Mouse (Mus musculus): ENCODE measurements around the gene Oat. TPM values are rescaled to one million over a fixed set of nuclear protein-coding genes. Genes with fewer than 3 reads are reported as not detected.

The Oat gene
- polyA plus RNA-seq, 1 experiment from 2014 or later = 214 TPM

DNA sequence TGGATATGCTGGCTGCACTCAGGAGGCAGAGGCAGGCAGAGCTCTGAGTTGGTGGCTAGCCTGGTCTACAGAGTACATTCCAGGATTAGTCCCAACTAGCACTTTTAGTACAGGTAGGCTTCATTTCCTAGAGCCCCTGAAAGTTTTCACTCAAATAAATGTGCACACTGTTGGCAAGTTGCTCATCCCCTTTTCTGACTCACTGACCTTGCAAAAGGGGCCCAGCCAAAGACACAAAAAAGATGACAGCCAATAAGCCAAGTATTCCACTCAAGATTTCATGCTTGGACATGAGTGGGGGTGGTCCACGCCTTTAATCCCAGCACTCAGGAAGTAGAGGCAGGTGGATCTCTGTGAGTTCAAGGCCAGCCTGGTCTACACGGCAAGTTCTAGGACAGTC, 5.2 kb upstream of the Oat start:
- Histone ChIP-seq H3K36me3 (ENCODE audit: insufficient read depth, low read length) (no peaks in the 10 kb centered on the region), H3K9ac (replicated peaks; ENCODE audit: low read depth) (no peak overlapping the region), H3K4me3 (ENCODE audit: low read depth, low read length) (no peak overlapping the region), H3K4me1 (ENCODE audit: insufficient read depth, low read depth, low read length) (no peaks in the 10 kb centered on the region), H3K27ac (ENCODE audit: low read length) (no peak overlapping the region), H3K4me2 (replicated peaks; ENCODE audit: low read depth, low read length) (no peak overlapping the region), H3K9me3 (ENCODE audit: low read length) (no peaks in the 10 kb centered on the region), H3K27me3 (replicated peaks; ENCODE audit: insufficient read depth, low read length) (no peaks in the 10 kb centered on the region)
- WGBS = 93% methylated on average over 2 of the region's 2 CpGs
- TF ChIP-seq CTCF (IDR thresholded peaks at IDR 0.05) (no peak), EP300 (IDR thresholded peaks at IDR 0.05) (no peak)
- no peak for ATAC-seq
- DNase-seq (ENCODE audit: low spot score) = no peak

DNA sequence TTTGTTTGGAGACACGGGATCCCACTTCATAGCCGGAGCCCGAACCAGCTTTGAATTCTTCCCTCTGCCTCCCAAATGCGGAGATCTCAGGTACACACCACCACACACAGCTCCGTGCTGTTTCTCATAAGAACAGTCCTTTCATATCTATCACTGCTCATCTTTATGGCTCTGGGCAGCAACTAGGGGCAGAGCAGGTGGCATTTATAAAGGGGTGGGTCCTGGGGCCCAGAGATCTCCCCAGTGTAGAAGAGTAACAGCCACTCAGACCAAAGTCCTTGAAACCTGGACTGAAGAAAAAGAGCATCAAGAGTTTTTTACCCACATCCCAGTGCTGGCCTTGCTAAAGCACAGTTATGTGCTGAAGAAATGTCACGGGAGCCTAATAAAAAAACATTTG, 4.3 kb upstream of the Oat start:
- no peaks in the 10 kb centered on the region for H3K9me3 ChIP-seq (ENCODE audit: low read length)

DNA sequence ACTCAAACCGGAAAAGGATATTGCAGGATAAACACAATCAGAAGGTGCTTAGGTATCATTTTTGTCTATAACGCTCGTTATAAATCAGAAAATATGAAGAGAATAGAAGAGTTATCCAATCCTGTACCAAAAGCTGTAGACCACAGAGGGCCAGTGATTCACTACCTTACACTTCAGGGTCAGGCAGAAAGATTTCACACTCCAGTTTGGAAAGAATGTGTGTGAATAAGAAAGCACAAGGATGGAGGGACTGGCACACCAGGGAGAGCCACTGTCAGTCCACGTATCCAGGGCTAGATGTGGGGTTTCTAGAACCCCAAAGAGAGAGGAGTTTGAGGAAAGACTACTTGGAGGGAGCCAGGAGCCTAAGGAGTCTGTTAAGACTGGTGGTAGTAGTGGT, 693 bp upstream of the Oat start:
- 43% methylated on average over 4 of the region's 4 CpGs for WGBS
- no peaks in the 10 kb centered on the region for H3K36me3 ChIP-seq (ENCODE audit: insufficient read depth, low read length)
- no peaks in the 10 kb centered on the region for H3K9me3 ChIP-seq (ENCODE audit: low read length)
- H3K27me3 ChIP-seq (replicated peaks; ENCODE audit: insufficient read depth, low read length) = no peaks in the 10 kb centered on the region
- H3K9ac ChIP-seq (replicated peaks; ENCODE audit: low read depth) = no peak overlapping the region
- ATAC-seq (no peak), DNase-seq (ENCODE audit: low spot score) (no peak)
- no peak overlapping the region for H3K4me3 ChIP-seq (ENCODE audit: low read depth, low read length)
- H3K27ac ChIP-seq (ENCODE audit: low read length) = no peak overlapping the region
- TF ChIP-seq EP300 (IDR thresholded peaks at IDR 0.05) (no peak), CTCF (IDR thresholded peaks at IDR 0.05) (no peak)
- H3K4me1 ChIP-seq (ENCODE audit: insufficient read depth, low read depth, low read length) = peaks cover 7% of the 10 kb centered on the region; the same call in 1 of the 2 replicates
- H3K4me2 ChIP-seq (replicated peaks; ENCODE audit: low read depth, low read length) = peak overlapping the region; percentile 74

More for the DNA sequence above, 4.3 kb upstream of the Oat start:
- no peak overlapping the region for H3K4me2 ChIP-seq (replicated peaks; ENCODE audit: low read depth, low read length)
- no peaks in the 10 kb centered on the region for H3K4me1 ChIP-seq (ENCODE audit: insufficient read depth, low read depth, low read length)
- DNase-seq (ENCODE audit: low spot score) (no peak), ATAC-seq (no peak)
- H3K4me3 ChIP-seq (ENCODE audit: low read depth, low read length) = no peak overlapping the region
- no peak overlapping the region for H3K27ac ChIP-seq (ENCODE audit: low read length)
- no peak overlapping the region for H3K9ac ChIP-seq (replicated peaks; ENCODE audit: low read depth)
- no peaks in the 10 kb centered on the region for H3K36me3 ChIP-seq (ENCODE audit: insufficient read depth, low read length)
- WGBS = 59% methylated on average over 6 of the region's 6 CpGs
- TF ChIP-seq CTCF (IDR thresholded peaks at IDR 0.05) (no peak), EP300 (IDR thresholded peaks at IDR 0.05) (no peak)
- no peaks in the 10 kb centered on the region for H3K27me3 ChIP-seq (replicated peaks; ENCODE audit: insufficient read depth, low read length)

- 0% methylated on average over 13 of the region's 13 CpGs for WGBS
- TF ChIP-seq CTCF (IDR thresholded peaks at IDR 0.05) (peak; percentile 68), EP300 (IDR thresholded peaks at IDR 0.05) (no peak; the same call in 1 of the 2 replicates)
- Histone ChIP-seq H3K27ac (ENCODE audit: low read length) (peak overlapping the region; percentile 99), H3K9me3 (ENCODE audit: low read length) (no peaks in the 10 kb centered on the region), H3K4me1 (ENCODE audit: insufficient read depth, low read depth, low read length) (peaks cover 7% of the 10 kb centered on the region; the same call in 1 of the 2 replicates), H3K4me3 (ENCODE audit: low read depth, low read length) (peak overlapping the region; percentile 61), H3K36me3 (ENCODE audit: insufficient read depth, low read length) (no peaks in the 10 kb centered on the region), H3K4me2 (replicated peaks; ENCODE audit: low read depth, low read length) (peak overlapping the region; percentile 74), H3K27me3 (replicated peaks; ENCODE audit: insufficient read depth, low read length) (no peaks in the 10 kb centered on the region), H3K9ac (replicated peaks; ENCODE audit: low read depth) (peak overlapping the region; percentile 71)
- ATAC-seq (peak; percentile 91), DNase-seq (ENCODE audit: low spot score) (peak; percentile 98)
Measured at GRCm38 (mm10) chr7:132575623-132576022, 575 bp downstream of the Oat start.

DNA sequence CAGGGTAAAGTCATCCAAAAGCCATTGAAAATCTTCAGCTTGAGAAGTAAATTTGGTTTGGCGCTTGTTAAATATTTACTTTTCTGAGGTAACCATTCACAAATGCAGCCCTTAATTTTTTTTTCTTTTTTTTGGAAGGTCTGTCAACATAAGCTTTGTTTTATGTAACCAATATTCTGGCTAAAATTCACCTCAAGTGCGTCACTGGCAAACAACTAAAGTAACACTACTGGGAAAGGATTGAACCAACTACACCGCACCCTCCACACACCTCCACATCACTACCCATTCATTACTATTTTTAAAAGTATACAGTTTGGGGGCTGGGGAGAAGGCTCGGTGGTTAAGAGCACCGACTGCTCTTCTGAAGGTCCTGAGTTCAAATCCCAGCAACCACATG, 1.6 kb downstream of the Oat start:
- Histone ChIP-seq H3K4me2 (replicated peaks; ENCODE audit: low read depth, low read length) (peak overlapping the region; percentile 9; the same call in 1 of the 2 replicates), H3K4me3 (ENCODE audit: low read depth, low read length) (no peak overlapping the region), H3K27me3 (replicated peaks; ENCODE audit: insufficient read depth, low read length) (no peaks in the 10 kb centered on the region), H3K4me1 (ENCODE audit: insufficient read depth, low read depth, low read length) (peaks cover 7% of the 10 kb centered on the region; the same call in 1 of the 2 replicates), H3K27ac (ENCODE audit: low read length) (0 out of 2 replicates have a peak overlapping the region, but pooled peaks have one; percentile 47), H3K36me3 (ENCODE audit: insufficient read depth, low read length) (no peaks in the 10 kb centered on the region), H3K9me3 (ENCODE audit: low read length) (no peaks in the 10 kb centered on the region), H3K9ac (replicated peaks; ENCODE audit: low read depth) (no peak overlapping the region)
- TF ChIP-seq CTCF (IDR thresholded peaks at IDR 0.05) = no peak
- TF ChIP-seq EP300 (IDR thresholded peaks at IDR 0.05) = no peak; the same call in 1 of the 2 replicates
- 55% methylated on average over 5 of the region's 5 CpGs for WGBS
- ATAC-seq (no peak), DNase-seq (ENCODE audit: low spot score) (peak; percentile 81)

GRCm38 (mm10) chr7:132573205-132573604, 3.0 kb downstream of the Oat start:
- H3K9ac ChIP-seq (replicated peaks; ENCODE audit: low read depth) = no peak overlapping the region
- no peak; the same call in 1 of the 2 replicates for TF ChIP-seq EP300 (IDR thresholded peaks at IDR 0.05)
- no peak overlapping the region for H3K4me3 ChIP-seq (ENCODE audit: low read depth, low read length)
- WGBS = 55% methylated on average over 6 of the region's 6 CpGs
- H3K27ac ChIP-seq (ENCODE audit: low read length) = peak overlapping the region; percentile 51; the same call in 1 of the 2 replicates
- DNase-seq (ENCODE audit: low spot score) = no peak
- no peak for ATAC-seq
- no peaks in the 10 kb centered on the region for H3K36me3 ChIP-seq (ENCODE audit: insufficient read depth, low read length)
- peaks cover 7% of the 10 kb centered on the region; the same call in 1 of the 2 replicates for H3K4me1 ChIP-seq (ENCODE audit: insufficient read depth, low read depth, low read length)
- no peaks in the 10 kb centered on the region for H3K9me3 ChIP-seq (ENCODE audit: low read length)
- H3K4me2 ChIP-seq (replicated peaks; ENCODE audit: low read depth, low read length) = peak overlapping the region; percentile 25; the same call in 1 of the 2 replicates
- H3K27me3 ChIP-seq (replicated peaks; ENCODE audit: insufficient read depth, low read length) = no peaks in the 10 kb centered on the region

Data from lung, postnatal 0 days (tissue).